Mouse (Mus musculus): ENCODE results near the gene Rabl3. TPM values are rescaled to one million over a fixed set of nuclear protein-coding genes. Genes with fewer than 3 reads are reported as not detected.
A peak's percentile ranks its signal among the peaks of the same experiment; 100 is the strongest.

The Rabl3 gene
- total RNA-seq, 2 experiments from 2014 or later, result 12.5 to 12.9 TPM

DNA sequence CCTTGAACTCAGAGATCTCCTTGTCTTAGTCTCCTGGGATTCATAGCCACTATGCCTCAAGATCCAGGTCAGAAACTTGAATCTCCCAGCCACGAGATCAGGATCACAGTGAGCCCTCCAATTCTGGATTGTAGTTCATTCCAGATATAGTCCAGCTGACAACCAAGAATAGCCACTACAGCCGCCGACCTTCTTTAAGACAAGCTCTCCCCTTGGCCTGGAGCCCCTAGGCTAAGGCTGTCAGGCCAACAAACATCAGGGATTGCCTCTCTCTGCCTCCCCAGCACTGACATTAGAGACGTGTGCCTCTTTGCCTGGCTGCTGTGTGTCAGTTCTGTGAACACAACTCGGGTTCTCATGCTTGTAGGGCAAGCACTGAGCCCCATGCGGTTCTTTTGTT, 1.1 kb downstream of the Rabl3 start:
- DNase-seq (ENCODE audit: low spot score in 2 of 2), result no peak

DNA sequence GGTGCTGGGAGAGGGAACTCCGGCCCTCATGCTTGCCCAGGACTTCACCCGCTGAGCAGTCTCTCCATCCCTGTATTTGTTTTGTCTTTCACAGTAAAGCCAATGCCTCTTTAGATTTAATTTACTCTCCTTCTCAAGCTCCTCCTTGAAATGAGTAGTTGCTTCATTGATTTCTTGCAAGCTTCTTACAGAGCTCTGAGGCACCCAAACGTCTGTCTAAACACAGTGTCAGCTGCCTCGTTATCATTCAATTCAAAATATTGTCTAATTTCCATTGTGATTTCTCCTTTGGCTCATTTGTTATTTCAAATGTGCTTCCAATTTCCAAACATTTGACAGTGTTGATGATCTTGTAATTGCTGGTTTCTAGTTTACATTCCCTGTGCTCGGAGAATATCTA, 6.6 kb downstream of the Rabl3 start:
- no peak for DNase-seq (ENCODE audit: low spot score in 2 of 2)

DNA sequence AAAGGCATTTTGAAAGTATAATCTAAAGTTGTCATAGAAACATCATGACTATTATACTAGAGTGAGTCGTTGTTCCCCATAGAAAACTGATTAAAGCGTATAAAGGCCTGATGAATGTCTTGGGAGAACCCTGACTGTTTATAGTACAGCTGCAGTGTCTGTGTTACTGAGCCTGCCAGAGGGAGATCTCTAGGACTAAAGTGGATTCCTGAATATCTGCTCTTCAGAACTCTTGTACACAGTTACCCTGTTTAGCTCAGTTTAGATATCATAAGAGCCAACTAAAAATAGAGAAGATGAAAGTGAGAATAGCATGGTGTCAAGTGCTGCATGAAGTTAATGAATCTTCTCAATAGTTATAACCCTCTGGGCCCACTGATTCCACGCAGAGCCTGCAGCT, 10.6 kb downstream of the Rabl3 start:
- DNase-seq (ENCODE audit: low spot score in 2 of 2), result no peak

DNA sequence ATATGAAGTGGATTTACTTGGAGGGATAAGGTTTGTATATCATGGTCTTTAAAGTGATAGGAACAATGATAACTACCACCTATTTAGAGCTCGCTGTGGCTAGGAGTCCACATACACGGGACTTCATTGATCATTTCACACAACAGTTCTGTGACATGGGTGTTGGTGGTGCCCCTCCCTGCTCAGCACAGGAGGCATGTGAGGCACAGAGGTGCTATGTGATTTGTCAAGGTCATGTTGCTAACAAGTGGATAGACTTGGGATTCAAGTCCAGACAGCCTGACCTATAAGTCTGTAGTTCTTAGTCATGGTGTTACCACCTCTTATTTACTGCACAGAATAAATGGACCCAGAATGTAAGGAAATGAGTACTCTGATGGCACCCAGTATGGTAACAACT, 11.3 kb downstream of the Rabl3 start:
- DNase-seq (ENCODE audit: low spot score in 2 of 2), result no peak

DNA sequence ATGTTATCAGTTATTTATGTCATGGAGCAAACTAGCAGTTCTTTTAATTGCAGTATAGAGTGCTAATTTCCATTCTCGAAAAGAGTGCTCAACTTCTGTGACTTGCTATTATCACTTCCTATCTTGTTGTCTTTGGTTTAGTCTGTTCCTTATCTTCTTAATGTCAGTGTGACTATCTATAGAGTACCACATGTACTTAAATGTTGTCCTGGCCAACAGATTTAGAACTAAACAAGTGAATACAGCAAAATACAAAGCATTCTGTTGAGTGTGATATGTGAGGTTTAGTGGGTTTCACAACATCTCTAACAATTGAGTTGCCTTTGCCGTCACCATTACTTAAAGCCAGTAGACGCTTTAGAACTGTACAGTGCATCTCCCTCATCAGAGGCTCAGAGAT, 13.1 kb downstream of the Rabl3 start:
- DNase-seq (ENCODE audit: low spot score in 2 of 2), result no peak

DNA sequence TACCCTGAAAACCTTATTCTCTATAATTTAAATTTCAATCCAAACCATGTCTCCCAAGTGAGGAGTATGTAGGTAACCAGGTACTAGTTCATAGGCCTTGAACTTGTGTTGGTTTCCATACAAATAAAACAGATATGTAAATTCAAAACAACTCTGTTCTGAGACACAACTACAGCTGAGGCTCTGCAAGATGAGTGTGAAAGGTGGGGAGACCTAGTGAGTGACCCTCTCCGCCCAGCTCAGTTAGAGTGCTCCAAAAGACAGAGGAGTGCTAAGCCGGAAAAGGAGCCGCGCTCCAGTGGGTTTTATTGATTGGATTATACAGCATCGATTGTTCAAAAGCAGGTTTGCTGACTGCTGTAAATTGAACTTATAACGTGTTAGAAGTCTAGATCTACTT, 22.7 kb downstream of the Rabl3 start:
- DNase-seq (ENCODE audit: low spot score in 2 of 2), result no peak

DNA sequence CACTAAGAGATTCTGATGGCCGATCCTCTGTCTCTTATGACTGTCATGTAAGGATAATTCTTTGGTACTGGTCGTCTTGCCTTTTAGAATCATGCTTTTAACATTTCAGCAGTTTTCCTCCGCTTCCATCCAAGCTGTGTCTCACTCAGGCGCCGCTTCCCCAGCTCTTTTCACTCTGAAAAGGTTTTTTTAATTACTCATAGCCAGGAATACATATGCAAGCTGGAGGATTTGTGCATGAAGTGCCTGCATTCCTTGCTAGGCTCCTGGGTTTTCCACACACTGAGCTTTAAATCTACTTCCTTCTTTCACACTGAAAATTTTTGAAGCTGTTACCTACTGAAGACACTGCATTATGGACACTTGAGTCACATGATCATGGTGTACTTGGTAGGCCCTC, 23.3 kb downstream of the Rabl3 start:
- DNase-seq (ENCODE audit: low spot score in 2 of 2), result no peak

DNA sequence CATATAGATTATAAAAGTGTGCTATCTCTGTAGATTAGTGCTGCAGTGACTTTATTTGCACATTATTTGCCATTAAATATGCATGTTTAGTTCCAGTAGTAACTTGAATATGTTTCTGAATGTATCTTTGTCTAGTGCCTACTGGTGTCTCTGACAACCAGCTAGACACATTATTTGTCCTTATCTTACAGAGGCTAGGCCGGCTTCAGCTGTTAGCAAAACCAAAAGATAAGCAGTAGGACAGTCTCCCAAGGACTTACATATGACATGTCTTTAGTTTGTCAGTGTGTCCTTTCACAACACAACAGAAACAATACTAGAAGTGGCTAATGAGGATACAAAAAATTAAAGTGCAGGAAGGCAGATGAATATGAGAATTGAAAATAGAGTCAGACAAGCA, 25.4 kb downstream of the Rabl3 start:
- no peak for DNase-seq (ENCODE audit: low spot score in 2 of 2)

DNA sequence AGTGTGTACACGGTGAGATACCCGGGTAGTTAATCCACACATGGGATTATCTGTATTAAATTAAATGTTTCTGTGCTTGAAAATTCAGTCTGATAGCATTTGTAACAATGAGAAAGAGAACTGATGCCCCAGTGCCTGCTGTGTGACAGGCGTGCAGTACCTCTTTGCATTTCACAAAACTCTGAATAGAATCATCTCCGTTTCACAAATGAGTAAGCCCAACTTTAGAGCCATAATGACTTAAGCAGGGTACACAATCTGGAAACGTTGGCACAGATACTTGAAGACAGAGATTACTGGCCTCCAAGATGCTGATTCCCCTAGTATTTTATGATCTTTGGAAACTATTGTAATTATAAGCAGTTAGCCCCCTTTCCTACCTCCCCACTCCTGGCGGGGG, 26.4 kb downstream of the Rabl3 start:
- DNase-seq (ENCODE audit: low spot score in 2 of 2), result no peak

DNA sequence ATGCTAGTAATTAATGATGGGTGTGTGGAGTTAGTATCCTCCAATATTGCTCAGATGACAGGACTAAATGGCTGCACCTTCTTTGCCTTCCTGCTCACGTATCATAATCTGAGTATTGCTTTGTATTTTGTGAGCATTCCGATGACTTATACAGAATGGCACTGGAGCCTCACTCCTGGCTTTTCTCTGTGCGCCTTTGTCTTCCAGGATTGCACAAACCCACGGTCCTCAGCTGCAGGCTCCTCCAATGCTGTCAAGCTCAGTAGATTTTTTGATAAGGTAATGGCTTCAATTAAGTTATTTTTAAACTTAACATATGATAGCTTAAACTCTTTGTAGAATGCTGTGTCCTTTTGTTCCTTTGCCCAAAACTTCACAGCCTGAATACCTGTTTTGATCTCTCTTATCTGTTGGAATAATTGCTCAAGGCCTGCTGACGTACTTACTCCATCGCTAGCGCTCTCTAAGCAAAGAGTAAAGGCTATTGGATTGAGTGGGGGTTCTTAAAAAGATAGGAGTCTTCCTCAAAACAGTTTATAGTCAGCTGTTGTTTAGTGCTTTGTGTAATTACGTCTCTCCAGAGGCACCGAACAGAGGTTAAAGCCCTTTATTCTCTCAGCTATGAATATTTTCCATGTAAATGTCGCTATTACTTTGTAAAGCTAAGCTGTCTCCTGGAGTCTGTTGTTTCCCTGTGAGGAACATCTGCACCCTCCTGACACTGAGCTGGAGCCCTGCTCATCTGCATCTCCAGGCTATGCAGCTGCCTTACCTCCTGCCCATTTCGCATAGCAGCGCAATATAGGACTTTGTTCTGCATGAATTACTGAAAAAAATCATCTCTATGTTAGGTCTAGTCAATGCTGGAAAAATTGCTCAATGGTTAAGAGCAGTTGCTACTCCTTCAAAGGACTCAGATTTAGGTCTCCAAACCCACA, 27.7 kb downstream of the Rabl3 start:
- DNase-seq (ENCODE audit: low spot score in 2 of 2), result no peak

DNA sequence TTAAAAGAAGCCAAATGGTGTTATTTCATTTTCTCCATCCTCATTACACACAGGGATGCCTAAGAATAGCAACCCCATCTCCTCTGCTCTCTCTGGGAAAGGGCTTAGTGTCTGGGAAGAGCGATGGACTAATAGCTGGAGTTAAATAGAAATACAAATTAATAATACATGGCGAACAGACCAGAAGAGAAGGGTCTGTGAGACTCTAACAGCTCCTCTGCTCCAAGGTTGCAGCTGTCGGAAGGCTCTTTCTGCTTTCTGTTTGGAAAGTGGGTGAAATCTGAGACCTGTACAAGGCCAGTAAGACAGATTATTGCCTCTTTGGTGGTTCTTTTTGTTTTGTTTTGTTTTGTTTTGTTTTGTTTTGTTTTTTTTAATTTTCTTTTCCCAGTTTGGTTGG, 31.9 kb downstream of the Rabl3 start:
- DNase-seq (ENCODE audit: low spot score in 2 of 2), result no peak

DNA sequence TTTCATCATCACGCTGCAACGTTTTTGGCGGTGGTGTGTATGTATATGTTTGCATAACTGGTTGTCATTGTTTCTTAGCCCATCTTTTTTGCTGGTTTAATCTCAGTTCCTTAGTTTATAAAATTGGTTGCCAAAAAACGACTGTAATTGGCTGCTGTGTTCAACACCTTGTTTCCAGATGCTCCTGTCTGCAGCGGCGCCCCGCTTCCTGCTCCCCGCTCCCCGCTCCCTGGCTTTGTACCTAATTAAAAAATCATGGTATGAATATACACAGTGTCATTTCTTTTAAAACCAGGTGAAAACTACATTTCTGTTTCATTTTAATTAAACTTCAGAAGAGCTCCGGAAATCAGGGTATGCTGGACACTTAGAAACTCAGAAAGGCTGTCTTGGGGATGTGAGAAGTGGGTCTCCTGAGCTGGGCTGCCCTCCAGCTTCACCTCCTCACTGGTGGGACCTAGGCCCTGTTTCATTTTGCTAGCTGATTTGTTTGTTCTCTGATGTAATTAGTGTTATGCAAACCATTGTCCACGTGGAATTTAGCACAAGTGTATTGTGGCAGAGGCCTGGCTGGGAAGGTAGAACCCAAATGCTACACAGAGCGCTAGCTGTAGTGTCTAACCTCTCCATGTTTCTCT, 32.6 kb downstream of the Rabl3 start:
- DNase-seq (ENCODE audit: low spot score in 2 of 2), result no peak

DNA sequence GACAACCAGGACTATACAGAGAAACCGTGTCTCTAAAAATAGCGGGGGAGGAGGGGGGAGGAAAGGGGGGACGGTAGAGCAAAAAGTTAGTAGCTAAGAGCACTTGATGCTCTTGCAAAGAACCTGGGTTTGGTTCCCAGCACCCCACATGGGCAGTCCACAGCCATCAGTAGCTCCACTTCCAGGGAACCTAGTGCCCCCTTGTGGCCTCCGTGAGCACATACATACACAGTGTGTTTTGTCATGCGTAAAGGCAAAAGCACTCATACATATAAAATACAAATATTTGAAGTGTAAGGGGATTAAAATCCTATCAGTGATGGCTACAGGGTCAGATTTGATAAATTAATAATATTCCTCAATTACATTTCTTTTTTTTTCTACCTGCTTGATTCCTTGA, 33.4 kb downstream of the Rabl3 start:
- no peak for DNase-seq (ENCODE audit: low spot score in 2 of 2)

DNA sequence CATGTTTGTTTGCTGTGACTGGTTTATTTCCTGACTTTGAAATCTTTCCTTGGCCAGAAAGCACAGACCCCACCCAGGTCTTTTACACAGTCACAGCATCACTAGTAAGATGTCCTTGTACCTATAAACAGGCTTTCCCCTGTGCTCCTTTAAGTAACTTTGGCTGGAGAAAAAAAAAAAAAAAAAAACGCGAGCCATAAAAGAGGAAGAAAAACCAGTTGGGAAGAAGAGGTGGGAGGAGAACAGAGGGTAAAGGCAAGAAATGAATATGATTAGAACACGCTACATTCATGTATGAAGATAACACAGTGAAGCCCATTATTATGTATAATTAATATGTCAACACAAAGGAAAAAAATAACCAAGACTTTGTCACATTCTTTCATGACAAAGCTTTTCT, 35.6 kb downstream of the Rabl3 start:
- no peak for DNase-seq (ENCODE audit: low spot score in 2 of 2)

DNA sequence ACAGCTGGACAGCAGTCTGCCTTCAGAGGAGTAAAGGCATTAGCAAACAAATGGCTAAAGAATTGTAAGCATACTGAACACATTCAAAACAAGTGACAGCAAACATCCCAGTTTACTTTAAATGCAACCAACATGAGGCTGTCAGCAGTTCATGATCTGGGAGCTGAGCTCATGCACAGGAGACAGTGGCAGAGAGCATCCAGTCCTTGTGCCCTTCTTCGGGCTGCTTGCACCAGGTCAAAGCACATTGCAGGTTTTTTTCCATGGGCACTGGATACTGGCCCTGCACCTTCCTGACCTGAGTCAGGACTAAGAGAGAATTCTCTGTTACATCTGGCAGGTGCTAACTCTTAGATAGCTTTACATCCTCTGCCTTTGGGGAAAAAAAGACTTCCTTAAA, 39.9 kb downstream of the Rabl3 start:
- no peak for DNase-seq (ENCODE audit: low spot score in 2 of 2)

DNA sequence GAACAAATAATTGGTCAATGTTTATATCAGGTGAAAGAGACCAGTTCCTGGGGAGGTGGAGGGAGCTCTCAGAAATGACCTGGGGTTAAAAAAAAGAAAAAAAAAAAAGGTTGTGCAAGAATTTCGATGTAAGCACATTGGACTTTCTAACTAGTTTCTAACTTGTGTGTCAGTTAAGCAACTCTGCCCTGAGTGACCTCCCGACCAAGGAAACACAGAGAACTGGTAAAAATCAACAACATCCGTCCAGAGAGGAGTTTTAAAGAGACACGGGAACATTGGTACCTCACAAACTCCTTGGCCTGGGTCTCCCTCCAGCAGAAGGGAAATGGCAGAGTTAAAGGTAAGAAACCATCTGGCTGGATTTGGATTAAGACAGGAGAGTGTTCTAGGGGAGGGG, 40.3 kb downstream of the Rabl3 start, which contains the start of gene Hgd:
Gene Hgd (plus strand): TSS at position 160 of the 400 bp plus-strand sequence.
- DNase-seq (ENCODE audit: low spot score in 2 of 2), result no peak

DNA sequence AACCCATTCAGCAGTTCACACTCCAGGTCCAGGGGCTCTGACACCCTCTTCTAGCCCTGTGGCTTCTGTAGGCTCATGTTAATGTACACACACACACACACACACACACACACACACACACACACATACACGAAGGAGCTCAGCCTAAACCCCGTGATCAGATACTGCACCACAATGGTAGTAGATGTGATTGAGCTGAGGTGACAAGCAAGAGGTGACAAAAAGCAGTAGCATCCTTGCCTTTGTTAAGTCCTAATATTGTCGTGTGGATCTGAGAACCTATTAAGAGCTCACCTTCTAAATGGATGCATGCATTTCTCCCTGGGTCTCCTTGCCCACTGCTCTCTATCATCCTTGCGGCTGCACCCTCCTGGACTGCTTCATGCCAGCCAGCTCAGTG, 41.0 kb downstream of the Rabl3 start:
- DNase-seq (ENCODE audit: low spot score in 2 of 2), result no peak

DNA sequence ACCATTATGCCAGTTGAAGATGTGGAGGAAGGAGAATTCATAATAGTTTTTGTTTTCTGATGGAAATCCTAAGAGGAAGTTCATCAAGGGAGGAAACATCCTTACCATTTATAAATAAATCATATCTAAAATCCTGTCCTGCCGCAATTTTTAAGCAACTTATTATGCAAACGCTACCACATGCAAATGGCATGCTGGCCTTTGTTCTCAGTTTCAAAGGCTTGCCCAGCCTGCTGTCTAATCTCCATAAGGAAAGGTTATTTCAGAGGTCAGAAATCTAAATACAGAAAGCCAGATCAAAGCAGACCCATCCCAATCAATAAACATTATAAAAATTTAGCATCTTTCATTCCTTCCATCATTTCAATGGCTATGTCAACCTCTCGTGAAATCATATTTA, 42.2 kb downstream of the Rabl3 start:
- DNase-seq (ENCODE audit: low spot score in 2 of 2), result no peak

DNA sequence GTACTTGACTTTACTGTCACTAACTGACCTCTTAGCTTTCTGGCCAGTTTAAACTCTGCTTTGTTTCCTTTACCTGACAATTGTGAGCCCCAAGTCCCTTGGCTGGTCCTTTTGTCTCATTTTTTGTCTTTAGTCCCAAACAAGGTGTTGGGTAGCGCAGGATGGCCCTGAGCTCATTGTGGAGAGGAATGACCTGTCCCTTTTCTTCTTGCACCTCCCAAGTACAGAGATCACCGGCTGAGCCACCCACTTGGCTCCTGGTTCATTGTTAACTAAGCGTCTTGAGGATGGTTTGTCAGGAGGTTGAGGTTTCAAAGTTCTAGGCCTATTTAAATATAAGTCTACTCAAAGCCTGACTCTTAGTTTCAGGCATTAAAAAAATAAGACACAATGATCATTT, 43.6 kb downstream of the Rabl3 start:
- DNase-seq (ENCODE audit: low spot score in 2 of 2), result no peak

DNA sequence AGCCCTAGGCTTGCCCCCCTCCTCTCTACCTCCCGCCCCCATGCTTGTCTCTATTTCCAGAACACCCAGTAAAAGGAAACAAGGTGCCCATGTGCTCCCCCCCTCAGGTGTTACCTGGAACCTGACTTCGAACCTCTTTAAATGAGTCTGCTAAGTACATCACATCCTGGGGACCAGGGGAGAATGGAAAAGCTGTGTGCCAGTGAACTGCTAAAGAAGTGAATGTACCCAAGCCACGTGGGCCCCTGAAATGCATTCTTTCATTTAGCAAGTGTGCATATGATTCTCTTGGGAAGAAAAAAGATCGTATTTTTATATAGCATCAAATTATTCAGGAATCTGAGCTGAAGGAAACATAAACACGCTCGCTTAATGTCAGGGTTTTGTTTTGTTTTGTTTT, 44.1 kb downstream of the Rabl3 start:
- DNase-seq (ENCODE audit: low spot score in 2 of 2), result no peak

DNA sequence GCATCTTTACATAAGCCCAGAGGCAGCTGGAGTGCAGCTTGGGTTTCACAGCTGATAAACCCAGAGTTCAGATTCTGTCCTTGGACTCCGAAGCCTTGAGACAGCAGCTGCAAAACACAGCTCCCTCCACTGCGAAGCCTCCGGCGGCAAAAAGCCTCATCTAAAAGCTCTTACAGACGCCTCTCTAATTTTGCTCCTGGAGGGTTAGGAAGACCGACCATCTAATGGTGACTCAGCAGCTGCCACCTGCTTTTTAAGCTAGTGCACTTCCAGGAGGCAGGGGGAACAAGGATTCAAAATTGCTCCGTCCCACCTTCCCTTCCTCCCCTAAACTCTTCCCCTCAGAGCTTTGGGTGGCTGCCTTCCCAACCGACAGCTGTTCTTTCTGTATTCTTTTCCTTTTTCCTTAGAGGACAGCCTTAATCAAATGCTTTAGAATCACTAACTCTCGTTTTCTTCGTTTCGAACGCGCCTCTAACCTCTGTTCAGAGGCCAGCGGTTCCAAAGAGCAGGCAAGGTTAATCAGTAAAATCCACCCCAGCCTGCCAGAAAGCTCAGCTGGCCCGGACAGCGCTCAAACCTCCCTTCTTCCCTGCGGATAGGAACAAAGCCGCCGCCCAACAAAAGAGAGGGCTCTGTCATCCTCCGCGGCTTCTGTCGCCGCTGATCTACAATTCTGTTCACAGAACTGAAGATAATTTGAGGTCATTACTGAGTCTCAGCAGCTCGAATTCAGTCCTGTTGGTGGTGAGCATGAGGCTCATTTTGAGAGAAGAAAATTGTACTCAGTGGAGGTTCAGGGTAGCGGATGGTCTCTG, 44.7 kb downstream of the Rabl3 start:
- peak; percentile 38 to 64 for DNase-seq (ENCODE audit: low spot score in 2 of 2)

DNA sequence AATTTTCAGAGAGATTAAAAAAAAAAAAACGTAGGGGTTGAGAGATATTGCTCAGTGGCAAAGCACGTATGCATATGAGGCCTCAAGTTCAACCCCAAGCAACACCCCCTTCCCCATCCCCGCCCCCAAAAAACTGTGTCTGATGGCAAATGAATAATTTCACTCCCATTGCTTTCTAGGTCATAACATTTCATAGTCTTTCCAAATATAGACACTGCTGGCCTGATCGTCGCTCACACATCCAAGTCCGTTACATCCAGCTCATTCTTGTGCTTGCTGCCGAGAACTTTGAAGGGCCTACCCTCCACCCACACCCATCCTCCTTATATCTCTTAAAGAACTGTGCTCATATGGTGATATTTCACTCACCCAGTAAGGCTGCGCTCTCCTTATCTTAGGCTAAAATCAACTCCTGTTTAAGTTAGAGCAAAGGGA, 45.5 kb downstream of the Rabl3 start:
- no peak for DNase-seq (ENCODE audit: low spot score in 2 of 2)

Measured in gastrocnemius, postnatal 4 days (tissue).